Mouse (Mus musculus): ENCODE measurements at regions not wholly inside any gene's neighbourhood (a gene's known extent, or its start where the extent isn't known, plus 50 kb on each side); places are given as distances from the start of the nearest gene placed in this dataset.

- no peaks in the 10 kb centered on the region for H3K4me1 ChIP-seq (ENCODE audit: control insufficient read depth in 1 of 2, insufficient read depth in 2 of 2, low read length in 2 of 2)
Observed at GRCm38 (mm10) chr12:118474732-118475131, 173.5 kb upstream of the Sp4 start.

GRCm38 (mm10) chr12:118466837-118467236, 165.6 kb upstream of the Sp4 start:
- H3K79me2 ChIP-seq (ENCODE audit: control insufficient read depth, insufficient read depth, low read length, poor library complexity), result no peaks in the 10 kb centered on the region
- no peak for TF ChIP-seq GABPA (IDR thresholded peaks at IDR 0.05; ENCODE audit: low read depth, low read length)
- TF ChIP-seq MAZ (IDR thresholded peaks at IDR 0.05; ENCODE audit: low read depth, low read length), result no peak
- H3K4me3 ChIP-seq (ENCODE audit: control insufficient read depth in 1 of 2, insufficient read depth in 1 of 2, low read depth in 2 of 2, low read length in 2 of 2), result no peak overlapping the region
- no peak overlapping the region for H3K9ac ChIP-seq (ENCODE audit: control insufficient read depth, low read depth, low read length, poor library complexity, severe bottlenecking)
- no peak for DNase-seq (ENCODE audit: low read depth, low spot score)
- H3K27me3 ChIP-seq (ENCODE audit: control insufficient read depth in 1 of 2, insufficient read depth in 2 of 2, low read length in 2 of 2), result no peaks in the 10 kb centered on the region
- H3K9me3 ChIP-seq (replicated peaks; ENCODE audit: insufficient read depth, low read length), result no peaks in the 10 kb centered on the region
- H3K36me3 ChIP-seq (ENCODE audit: control insufficient read depth in 1 of 2, insufficient read depth in 2 of 2, low read length in 2 of 2), result no peaks in the 10 kb centered on the region
- H3K4me1 ChIP-seq (ENCODE audit: control insufficient read depth in 1 of 2, insufficient read depth in 2 of 2, low read length in 2 of 2), result no peaks in the 10 kb centered on the region
- H3K27ac ChIP-seq (ENCODE audit: control insufficient read depth, low read depth, low read length), result no peak overlapping the region

More at GRCm38 (mm10) chr12:118474732-118475131, 173.5 kb upstream of the Sp4 start:
- Histone ChIP-seq H3K4me3 (ENCODE audit: control insufficient read depth in 1 of 2, insufficient read depth in 1 of 2, low read depth in 2 of 2, low read length in 2 of 2) (no peak overlapping the region), H3K79me2 (ENCODE audit: control insufficient read depth, insufficient read depth, low read length, poor library complexity) (no peaks in the 10 kb centered on the region), H3K9ac (ENCODE audit: control insufficient read depth, low read depth, low read length, poor library complexity, severe bottlenecking) (no peak overlapping the region), H3K27me3 (ENCODE audit: control insufficient read depth in 1 of 2, insufficient read depth in 2 of 2, low read length in 2 of 2) (no peaks in the 10 kb centered on the region), H3K27ac (ENCODE audit: control insufficient read depth, low read depth, low read length) (no peak overlapping the region), H3K36me3 (ENCODE audit: control insufficient read depth in 1 of 2, insufficient read depth in 2 of 2, low read length in 2 of 2) (no peaks in the 10 kb centered on the region), H3K9me3 (replicated peaks; ENCODE audit: insufficient read depth, low read length) (no peaks in the 10 kb centered on the region)
- no peak for DNase-seq (ENCODE audit: low read depth, low spot score)
- TF ChIP-seq TBP (IDR thresholded peaks at IDR 0.05; ENCODE audit: low read depth, low read length) (no peak), NRF1 (IDR thresholded peaks at IDR 0.05; ENCODE audit: insufficient read depth, low read depth, low read length, poor library complexity, severe bottlenecking) (no peak), JUND (IDR thresholded peaks at IDR 0.05; ENCODE audit: low read depth, low read length) (no peak), MAX (IDR thresholded peaks at IDR 0.05; ENCODE audit: low read length) (no peak), ZKSCAN1 (IDR thresholded peaks at IDR 0.05; ENCODE audit: low read depth, low read length) (no peak), CTCF (IDR thresholded peaks at IDR 0.05 in 2 of 3, conservative IDR thresholded peaks at IDR 0.05 in 1 of 3; ENCODE audit: control insufficient read depth in 1 of 3, insufficient read depth in 1 of 3, low read depth in 2 of 3, low read length in 3 of 3, poor library complexity in 1 of 3, severe bottlenecking in 1 of 3) (no peak), USF2 (IDR thresholded peaks at IDR 0.05; ENCODE audit: borderline replicate concordance in 1 of 2, insufficient read depth in 1 of 2, low read depth in 1 of 2, low read length in 2 of 2) (no peak), POLR2AphosphoS5 (IDR thresholded peaks at IDR 0.05; ENCODE audit: borderline replicate concordance, low read depth, low read length) (no peak)

- Histone ChIP-seq H3K9me3 (replicated peaks; ENCODE audit: insufficient read depth, low read length) (no peaks in the 10 kb centered on the region), H3K9ac (ENCODE audit: control insufficient read depth, low read depth, low read length, poor library complexity, severe bottlenecking) (no peak overlapping the region), H3K4me3 (ENCODE audit: control insufficient read depth in 1 of 2, insufficient read depth in 1 of 2, low read depth in 2 of 2, low read length in 2 of 2) (no peak overlapping the region)
Observed at GRCm38 (mm10) chr12:118457493-118458408, 156.5 kb upstream of the Sp4 start.

More at GRCm38 (mm10) chr12:118457493-118458408, 156.5 kb upstream of the Sp4 start:
- no peaks in the 10 kb centered on the region for H3K79me2 ChIP-seq (ENCODE audit: control insufficient read depth, insufficient read depth, low read length, poor library complexity)
- TF ChIP-seq UBTF (IDR thresholded peaks at IDR 0.05; ENCODE audit: borderline replicate concordance, insufficient read depth, low read depth, low read length), result no peak
- no peaks in the 10 kb centered on the region for H3K4me1 ChIP-seq (ENCODE audit: control insufficient read depth in 1 of 2, insufficient read depth in 2 of 2, low read length in 2 of 2)
- H3K27ac ChIP-seq (ENCODE audit: control insufficient read depth, low read depth, low read length), result no peak overlapping the region
- DNase-seq (ENCODE audit: low read depth, low spot score), result no peak
- no peaks in the 10 kb centered on the region; a peak in 1 of 4 replicates for H3K27me3 ChIP-seq (ENCODE audit: control insufficient read depth in 1 of 2, insufficient read depth in 2 of 2, low read length in 2 of 2)
- H3K36me3 ChIP-seq (ENCODE audit: control insufficient read depth in 1 of 2, insufficient read depth in 2 of 2, low read length in 2 of 2), result no peaks in the 10 kb centered on the region
